In the genomic region with DNA sequence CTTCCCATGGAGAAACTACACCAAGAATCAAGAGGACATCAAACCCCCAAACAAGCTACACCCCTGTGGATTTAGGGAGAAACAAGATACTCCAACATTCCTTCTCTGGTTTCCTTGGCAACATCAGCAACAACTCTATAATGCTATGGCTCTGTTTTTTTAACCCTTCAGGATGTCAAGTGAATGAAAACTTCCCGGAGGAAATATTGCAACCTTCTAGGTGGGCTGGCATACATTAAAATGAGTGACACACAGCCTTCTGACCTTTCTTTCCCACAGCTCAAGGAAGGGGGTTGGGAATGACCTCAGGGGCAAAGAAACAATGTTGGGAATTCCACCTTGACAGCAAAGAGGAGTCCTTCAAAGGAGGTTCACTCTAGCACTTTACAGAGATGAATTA, we compare ENCODE assay signal across 16 mouse cellular contexts.
DNase-seq lines count a peak whose midpoint lies in the region; ATAC-seq and TF ChIP-seq lines count a peak whose summit lies in the region.
"Had no signal": no experiment of that assay in that cellular context is flagged by ENCODE, and none has a peak within 500 bp of the region (broad histone marks: within the 10 kb centered on the region; RNA-seq: fewer than 3 reads in every experiment).

No protein-coding gene starts in this region.

- H3K4me1 ChIP-seq in kidney, embryonic 16.5 days (ENCODE audit: insufficient read depth, low read length): peaks cover 7% of the 10 kb centered on the region
- H3K4me1 ChIP-seq in limb, embryonic 14.5 days (ENCODE audit: control insufficient read depth, insufficient read depth, low read length): peaks cover 4% of the 10 kb centered on the region
- H3K4me1 ChIP-seq: embryonic facial prominence, embryonic 15.5 days; hindbrain, embryonic 15.5 days; limb, embryonic 15.5 days had no signal

- ATAC-seq in kidney, embryonic 16.5 days (ENCODE audit: low FRiP score, low TSS enrichment): peak; percentile 85
- 0 out of 2 replicates have a peak, but pooled peaks have one; percentile 23 for ATAC-seq in limb, embryonic 14.5 days (ENCODE audit: low FRiP score, low read depth)
- ATAC-seq in megakaryocyte progenitor cell, adult 5-6 weeks (replicated peaks; ENCODE audit: poor library complexity): no peak

- no peak overlapping the region for H3K4me2 ChIP-seq in kidney, embryonic 16.5 days (replicated peaks; ENCODE audit: low read depth, low read length)
- no peak overlapping the region for H3K4me2 ChIP-seq in limb, embryonic 14.5 days (replicated peaks; ENCODE audit: low read depth, low read length, severe bottlenecking)
- H3K4me2 ChIP-seq: embryonic facial prominence, embryonic 15.5 days; hindbrain, embryonic 15.5 days; limb, embryonic 15.5 days had no signal

- no peak overlapping the region for H3K27ac ChIP-seq in kidney, embryonic 16.5 days (ENCODE audit: low read length)
- no peak overlapping the region for H3K27ac ChIP-seq in limb, embryonic 14.5 days (replicated peaks; ENCODE audit: low read depth, low read length)
- H3K27ac ChIP-seq: embryonic facial prominence, embryonic 15.5 days; hindbrain, embryonic 15.5 days; layer of hippocampus, adult 2 months; limb, embryonic 15.5 days; midbrain, embryonic 10.5 days had no signal

- no peaks in the 10 kb centered on the region for H3K27me3 ChIP-seq in kidney, embryonic 16.5 days (ENCODE audit: insufficient read depth, low read length)
- no peaks in the 10 kb centered on the region for H3K27me3 ChIP-seq in limb, embryonic 14.5 days (ENCODE audit: control insufficient read depth, insufficient read depth, low read length)
- H3K27me3 ChIP-seq: embryonic facial prominence, embryonic 15.5 days; hindbrain, embryonic 15.5 days; limb, embryonic 15.5 days had no signal

- no peak for TF ChIP-seq POLR2A in limb, embryonic 14.5 days (IDR thresholded peaks at IDR 0.05; ENCODE audit: borderline replicate concordance, extremely low read depth, insufficient read depth, insufficient read length)

- 0% methylated on average over 1 of the region's 1 CpGs for WGBS in kidney, embryonic 16.5 days
- 0% methylated on average over 1 of the region's 1 CpGs for WGBS in limb, embryonic 14.5 days

- H3K36me3 ChIP-seq in kidney, embryonic 16.5 days (ENCODE audit: insufficient read depth, low read length): no peaks in the 10 kb centered on the region
- H3K36me3 ChIP-seq in limb, embryonic 14.5 days (ENCODE audit: control insufficient read depth, insufficient read depth, low read length): no peaks in the 10 kb centered on the region
- H3K36me3 ChIP-seq: embryonic facial prominence, embryonic 15.5 days; hindbrain, embryonic 15.5 days; limb, embryonic 15.5 days; midbrain, embryonic 10.5 days had no signal

- no peak for DNase-seq in kidney, postnatal 25 days
- peak; percentile 9 for DNase-seq in R1 (ENCODE audit: low read depth, low spot score)
- DNase-seq in embryo, embryonic 9.5 days (ENCODE audit: extremely low spot score): peak; percentile 75
- DNase-seq in limb, embryonic 14.5 days (ENCODE audit: low spot score): peak; percentile 18
- DNase-seq in ovary, postnatal 10 days (ENCODE audit: low spot score): no peak
- DNase-seq: cerebellum, postnatal 10 days; gastrocnemius, postnatal 25 days; kidney, adult 18-20 months; spleen, adult 18-20 months had no signal

- H3K9ac ChIP-seq in kidney, embryonic 16.5 days (replicated peaks; ENCODE audit: low read length): no peak overlapping the region
- no peak overlapping the region for H3K9ac ChIP-seq in limb, embryonic 14.5 days (ENCODE audit: low read depth, low read length, severe bottlenecking)
- H3K9ac ChIP-seq: embryonic facial prominence, embryonic 15.5 days; hindbrain, embryonic 15.5 days; limb, embryonic 15.5 days had no signal

- no peak overlapping the region for H3K4me3 ChIP-seq in kidney, embryonic 16.5 days (ENCODE audit: low read length)
- H3K4me3 ChIP-seq in limb, embryonic 14.5 days (replicated peaks; ENCODE audit: low read length): no peak overlapping the region
- H3K4me3 ChIP-seq: embryonic facial prominence, embryonic 15.5 days; hindbrain, embryonic 15.5 days; layer of hippocampus, adult 2 months; limb, embryonic 15.5 days; midbrain, embryonic 10.5 days had no signal

- 0 out of 2 replicates have a peak, but pooled peaks cover 3% of the 10 kb centered on the region for H3K9me3 ChIP-seq in kidney, embryonic 16.5 days (ENCODE audit: low read length)
- H3K9me3 ChIP-seq in limb, embryonic 14.5 days (ENCODE audit: control insufficient read depth, low read length): no peaks in the 10 kb centered on the region
- H3K9me3 ChIP-seq: embryonic facial prominence, embryonic 15.5 days; hindbrain, embryonic 15.5 days; limb, embryonic 15.5 days had no signal

Comparison
In these comparisons a context has a peak if more than half of its experiments do, and no peak if none do; other contexts are left out.
1. DNase-seq: peak in R1 (single experiment), embryo, embryonic 9.5 days (single experiment) and limb, embryonic 14.5 days (single experiment); none in kidney, postnatal 25 days (0 of 2) and ovary, postnatal 10 days (single experiment).